Mouse (Mus musculus): ENCODE data around the gene Lamtor3.

DNA sequence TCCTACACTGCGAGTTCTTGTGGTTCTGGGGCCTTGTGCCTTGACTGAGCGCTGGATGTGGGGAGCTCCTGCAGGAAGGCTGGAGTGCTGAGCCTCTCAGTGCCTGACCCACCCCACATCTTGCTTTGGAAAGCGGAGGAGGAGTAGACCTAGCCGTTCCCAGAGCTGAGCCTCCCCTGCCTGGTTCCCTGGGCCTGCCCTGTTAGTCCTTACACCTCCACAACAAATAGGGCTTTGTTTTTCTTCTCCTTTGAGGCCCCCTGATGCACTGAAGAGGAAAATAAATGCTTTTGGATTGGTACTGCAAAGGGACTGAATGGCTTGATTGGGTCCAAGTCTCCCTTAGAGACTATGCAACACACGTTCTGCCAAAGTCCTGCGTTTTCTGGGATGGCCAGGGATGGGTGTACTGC is 59.3 kb downstream of the Lamtor3 start:
- TF ChIP-seq POLR2A (IDR thresholded peaks at IDR 0.05; ENCODE audit: low read depth, low read length) (no peak), CTCF (IDR thresholded peaks at IDR 0.05; ENCODE audit: extremely low read depth, insufficient read length, insufficient replicate concordance, low read depth, low read length) (no peak)

Measured in small intestine, adult 2 months (tissue).